Mouse (Mus musculus): ENCODE data around the gene Pgm2l1.

Gene Pgm2l1

GRCm38 (mm10) chr7:100227158-100227875, at the start of gene Pgm2l1:
Gene Pgm2l1, plus strand, starts transcription at chr7:100227394.
- DNase-seq (ENCODE audit: low spot score) = peak; percentile 96

- peak; percentile 68 for DNase-seq (ENCODE audit: low spot score)
Observed at GRCm38 (mm10) chr7:100178016-100178890, 48.9 kb upstream of the Pgm2l1 start.

- no peak for DNase-seq (ENCODE audit: low spot score)
Observed at GRCm38 (mm10) chr7:100178891-100179233, 48.3 kb upstream of the Pgm2l1 start.

GRCm38 (mm10) chr7:100179394-100179793, 47.8 kb upstream of the Pgm2l1 start:
- DNase-seq (ENCODE audit: low spot score) = no peak

- no peak for DNase-seq (ENCODE audit: low spot score)
Observed at GRCm38 (mm10) chr7:100179836-100180407, 47.3 kb upstream of the Pgm2l1 start.

- no peak for DNase-seq (ENCODE audit: low spot score)
Observed at GRCm38 (mm10) chr7:100181176-100181575, 46.0 kb upstream of the Pgm2l1 start.

GRCm38 (mm10) chr7:100181614-100182013, 45.6 kb upstream of the Pgm2l1 start:
- no peak for DNase-seq (ENCODE audit: low spot score)

GRCm38 (mm10) chr7:100182388-100182787, 44.8 kb upstream of the Pgm2l1 start:
- no peak for DNase-seq (ENCODE audit: low spot score)

- DNase-seq (ENCODE audit: low spot score) = peak; percentile 74
Observed at GRCm38 (mm10) chr7:100187601-100188000, 39.6 kb upstream of the Pgm2l1 start.

GRCm38 (mm10) chr7:100190167-100190566, 37.0 kb upstream of the Pgm2l1 start:
- DNase-seq (ENCODE audit: low spot score) = no peak

- peak; percentile 83 for DNase-seq (ENCODE audit: low spot score)
Observed at GRCm38 (mm10) chr7:100190778-100191177, 36.4 kb upstream of the Pgm2l1 start.

GRCm38 (mm10) chr7:100201191-100201590, 26.0 kb upstream of the Pgm2l1 start:
- DNase-seq (ENCODE audit: low spot score) = no peak

GRCm38 (mm10) chr7:100203616-100204015, 23.6 kb upstream of the Pgm2l1 start:
- DNase-seq (ENCODE audit: low spot score) = no peak

GRCm38 (mm10) chr7:100204871-100205270, 22.3 kb upstream of the Pgm2l1 start:
- DNase-seq (ENCODE audit: low spot score) = no peak

GRCm38 (mm10) chr7:100206144-100206543, 21.1 kb upstream of the Pgm2l1 start:
- no peak for DNase-seq (ENCODE audit: low spot score)

GRCm38 (mm10) chr7:100207886-100208285, 19.3 kb upstream of the Pgm2l1 start:
- no peak for DNase-seq (ENCODE audit: low spot score)

GRCm38 (mm10) chr7:100214310-100214709, 12.9 kb upstream of the Pgm2l1 start:
- no peak for DNase-seq (ENCODE audit: low spot score)

- DNase-seq (ENCODE audit: low spot score) = no peak
Observed at GRCm38 (mm10) chr7:100215116-100215732, 12.0 kb upstream of the Pgm2l1 start.

- no peak for DNase-seq (ENCODE audit: low spot score)
Observed at GRCm38 (mm10) chr7:100215976-100216375, 11.2 kb upstream of the Pgm2l1 start.

GRCm38 (mm10) chr7:100216601-100217565, 10.3 kb upstream of the Pgm2l1 start:
- DNase-seq (ENCODE audit: low spot score) = no peak

GRCm38 (mm10) chr7:100227896-100228525, 817 bp downstream of the Pgm2l1 start:
- peak; percentile 61 for DNase-seq (ENCODE audit: low spot score)
